Comparison of ENCODE assay signal across 8 mouse cellular contexts in the genomic region with DNA sequence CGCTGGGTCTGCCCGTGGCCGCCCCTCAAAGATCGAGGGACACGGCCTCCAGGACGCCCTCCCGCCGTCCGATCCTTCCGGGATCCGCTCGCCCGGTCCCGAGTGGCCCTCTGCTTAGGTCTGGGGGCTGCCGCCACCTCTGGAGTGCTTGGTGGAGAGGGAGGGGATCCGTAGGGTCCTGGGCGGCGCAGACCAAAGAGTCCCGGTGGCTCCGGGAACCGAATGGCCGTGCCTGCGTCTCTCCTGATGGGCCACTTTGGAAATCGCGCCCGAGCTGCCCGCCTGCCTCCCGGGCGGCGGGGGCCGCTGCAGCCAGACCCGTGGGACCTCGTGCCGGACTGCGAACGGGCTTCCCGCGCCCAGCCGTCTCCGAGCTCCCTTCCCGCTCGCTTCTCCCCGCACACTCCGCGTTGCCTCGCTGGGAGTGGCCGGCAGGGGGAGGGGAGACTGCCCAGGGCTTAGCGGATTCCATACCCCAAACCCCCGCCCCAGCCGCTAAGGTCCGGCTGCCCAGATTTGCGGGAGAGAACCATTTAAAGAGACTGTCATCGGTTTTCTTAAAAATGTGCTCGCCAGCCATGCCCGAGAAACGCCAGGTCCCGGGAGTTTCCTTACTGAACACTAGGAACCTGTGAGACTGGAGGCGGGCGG. TPM values are rescaled to one million over a fixed set of nuclear protein-coding genes. Genes with fewer than 3 reads are reported as not detected.
A peak's percentile ranks its signal among the peaks of the same experiment; 100 is the strongest.
DNase-seq lines count a peak whose midpoint lies in the region; ATAC-seq and TF ChIP-seq lines count a peak whose summit lies in the region.

No protein-coding gene starts in this region.

- peaks cover 55% of the 10 kb centered on the region for H3K27me3 ChIP-seq in lung, embryonic 15.5 days
- peaks cover 17% of the 10 kb centered on the region for H3K27me3 ChIP-seq in forebrain, embryonic 16.5 days (replicated peaks; ENCODE audit: control insufficient read depth, insufficient read depth, low read length)
- H3K27me3 ChIP-seq in kidney, postnatal 0 days (ENCODE audit: insufficient read depth, low read length) = peaks cover 4% of the 10 kb centered on the region; the same call in 1 of the 2 replicates
- H3K27me3 ChIP-seq in midbrain, embryonic 13.5 days = peaks cover 89% of the 10 kb centered on the region

- H3K4me1 ChIP-seq in lung, embryonic 15.5 days = 0 out of 2 replicates have a peak, but pooled peaks cover 4% of the 10 kb centered on the region
- H3K4me1 ChIP-seq in forebrain, embryonic 16.5 days (replicated peaks; ENCODE audit: control insufficient read depth, insufficient read depth, low read length) = peaks cover 6% of the 10 kb centered on the region
- no peaks in the 10 kb centered on the region for H3K4me1 ChIP-seq in kidney, postnatal 0 days (replicated peaks; ENCODE audit: insufficient read depth, low read length)
- no peaks in the 10 kb centered on the region for H3K4me1 ChIP-seq in midbrain, embryonic 13.5 days (replicated peaks)

- WGBS in lung, embryonic 15.5 days = 14% methylated on average over 35 of the region's 59 CpGs
- 18% methylated on average over 23 of the region's 59 CpGs for WGBS in forebrain, embryonic 16.5 days
- 33% methylated on average over 49 of the region's 59 CpGs for WGBS in kidney, postnatal 0 days
- WGBS in midbrain, embryonic 13.5 days = 23% methylated on average over 29 of the region's 59 CpGs

- DNase-seq in lung, postnatal 25 days (ENCODE audit: low spot score) = no peak
- DNase-seq in cerebellum, adult 11 months = peak; percentile 28
- no peak for DNase-seq in kidney, postnatal 0 days (ENCODE audit: low spot score)
- DNase-seq in spleen, postnatal 4 days (ENCODE audit: low spot score in 2 of 2) = no peak
- no peak for DNase-seq in frontal cortex, postnatal 36 days (ENCODE audit: low spot score in 2 of 2)

- no peaks in the 10 kb centered on the region for H3K36me3 ChIP-seq in lung, embryonic 15.5 days
- H3K36me3 ChIP-seq in forebrain, embryonic 16.5 days (ENCODE audit: control insufficient read depth, insufficient read depth) = no peaks in the 10 kb centered on the region
- no peaks in the 10 kb centered on the region for H3K36me3 ChIP-seq in kidney, postnatal 0 days (ENCODE audit: insufficient read depth, low read length)
- H3K36me3 ChIP-seq in midbrain, embryonic 13.5 days = no peaks in the 10 kb centered on the region

- peak; percentile 44; the same call in 1 of the 2 replicates for ATAC-seq in lung, embryonic 15.5 days (ENCODE audit: borderline replicate concordance, extremely low read depth, low FRiP score, low TSS enrichment)
- peak; percentile 56 for ATAC-seq in forebrain, embryonic 16.5 days
- ATAC-seq in kidney, postnatal 0 days (replicated peaks; ENCODE audit: low FRiP score, low read depth) = peak; percentile 49; the same call in 1 of the 2 replicates
- peak; percentile 79 for ATAC-seq in midbrain, embryonic 13.5 days

- no peak for TF ChIP-seq CTCF in kidney, postnatal 0 days (IDR thresholded peaks at IDR 0.05; ENCODE audit: low read depth)

- H3K9ac ChIP-seq in lung, embryonic 15.5 days = peak overlapping the region; percentile 36
- H3K9ac ChIP-seq in forebrain, embryonic 16.5 days (replicated peaks; ENCODE audit: low read depth, low read length) = peak overlapping the region; percentile 51
- H3K9ac ChIP-seq in kidney, postnatal 0 days (ENCODE audit: low read depth, low read length) = peak overlapping the region; percentile 61
- H3K9ac ChIP-seq in midbrain, embryonic 13.5 days (replicated peaks) = peak overlapping the region; percentile 53

- H3K4me3 ChIP-seq in lung, embryonic 15.5 days = peak overlapping the region; percentile 49
- H3K4me3 ChIP-seq in forebrain, embryonic 16.5 days (replicated peaks; ENCODE audit: low read length) = peak overlapping the region; percentile 52
- H3K4me3 ChIP-seq in kidney, postnatal 0 days (replicated peaks; ENCODE audit: low read depth, low read length) = peak overlapping the region; percentile 46
- H3K4me3 ChIP-seq in midbrain, embryonic 13.5 days (replicated peaks) = peak overlapping the region; percentile 54

- H3K27ac ChIP-seq in lung, embryonic 15.5 days = no peak overlapping the region
- no peak overlapping the region for H3K27ac ChIP-seq in forebrain, embryonic 16.5 days (ENCODE audit: low read length)
- no peak overlapping the region for H3K27ac ChIP-seq in kidney, postnatal 0 days
- no peak overlapping the region for H3K27ac ChIP-seq in midbrain, embryonic 13.5 days

- H3K4me2 ChIP-seq in lung, embryonic 15.5 days = peak overlapping the region; percentile 87
- peak overlapping the region; percentile 69 for H3K4me2 ChIP-seq in forebrain, embryonic 16.5 days (ENCODE audit: low read length)
- peak overlapping the region; percentile 64 for H3K4me2 ChIP-seq in kidney, postnatal 0 days (ENCODE audit: low read length)
- peak overlapping the region; percentile 72 for H3K4me2 ChIP-seq in midbrain, embryonic 13.5 days (replicated peaks)

- H3K9me3 ChIP-seq in lung, embryonic 15.5 days = no peaks in the 10 kb centered on the region
- no peaks in the 10 kb centered on the region for H3K9me3 ChIP-seq in forebrain, embryonic 16.5 days (ENCODE audit: control insufficient read depth, low read length)
- H3K9me3 ChIP-seq in kidney, postnatal 0 days (replicated peaks; ENCODE audit: low read length) = no peaks in the 10 kb centered on the region
- no peaks in the 10 kb centered on the region for H3K9me3 ChIP-seq in midbrain, embryonic 13.5 days

RNA-seq across cellular contexts. Expression of a gene that starts 0.8 kb away (rescaled TPM):
- 7.2 and 8.1 TPM in 2 replicates for polyA plus RNA-seq in lung, embryonic 15.5 days (2015; fragmentation: Nextera tagmentation; extraction: Ambion mirVana)
- 3.8 and 4.9 TPM in 2 replicates for polyA plus RNA-seq in forebrain, embryonic 16.5 days (2015; fragmentation: Nextera tagmentation; extraction: Ambion mirVana)
- polyA plus RNA-seq in kidney, postnatal 0 days (2015; fragmentation: Nextera tagmentation; extraction: Ambion mirVana) = 4.9 and 5.5 TPM in 2 replicates
- polyA plus RNA-seq in midbrain, embryonic 13.5 days (2015; fragmentation: Nextera tagmentation; extraction: Ambion mirVana) = 6.1 and 7.3 TPM in 2 replicates

RNA-seq across cellular contexts. Expression of a gene that starts 55.6 kb away (rescaled TPM):
- polyA plus RNA-seq in lung, embryonic 15.5 days (2015; fragmentation: Nextera tagmentation; extraction: Ambion mirVana) = 0.24 and 0.29 TPM in 2 replicates
- 0.22 TPM in 1 of 2 replicates, not detected in the other for polyA plus RNA-seq in forebrain, embryonic 16.5 days (2015; fragmentation: Nextera tagmentation; extraction: Ambion mirVana)
- 0.37 TPM in 1 of 2 replicates, not detected in the other for polyA plus RNA-seq in kidney, postnatal 0 days (2015; fragmentation: Nextera tagmentation; extraction: Ambion mirVana)
- polyA plus RNA-seq in midbrain, embryonic 13.5 days (2015; fragmentation: Nextera tagmentation; extraction: Ambion mirVana) = not detected in 2 replicates

RNA-seq across cellular contexts. Expression of a gene that starts 55.8 kb away (rescaled TPM):
- polyA plus RNA-seq in lung, embryonic 15.5 days (2015; fragmentation: Nextera tagmentation; extraction: Ambion mirVana) = 0.09 and 0.33 TPM in 2 replicates
- not detected in 2 replicates for polyA plus RNA-seq in forebrain, embryonic 16.5 days (2015; fragmentation: Nextera tagmentation; extraction: Ambion mirVana)
- 0.28 TPM in 1 of 2 replicates, not detected in the other for polyA plus RNA-seq in kidney, postnatal 0 days (2015; fragmentation: Nextera tagmentation; extraction: Ambion mirVana)
- 0.08 TPM in 1 of 2 replicates, not detected in the other for polyA plus RNA-seq in midbrain, embryonic 13.5 days (2015; fragmentation: Nextera tagmentation; extraction: Ambion mirVana)
